Mouse (Mus musculus) spleen, postnatal 14 days (tissue): ENCODE data around the gene Ccsap.

Experiments used
- DNase-seq, 2 experiments: peaks; one replicate each; pipeline ENCODE4 v3.0.0; 2021 to 2022; ENCODE audit warnings: low spot score in 2 of 2

The Ccsap gene

DNA sequence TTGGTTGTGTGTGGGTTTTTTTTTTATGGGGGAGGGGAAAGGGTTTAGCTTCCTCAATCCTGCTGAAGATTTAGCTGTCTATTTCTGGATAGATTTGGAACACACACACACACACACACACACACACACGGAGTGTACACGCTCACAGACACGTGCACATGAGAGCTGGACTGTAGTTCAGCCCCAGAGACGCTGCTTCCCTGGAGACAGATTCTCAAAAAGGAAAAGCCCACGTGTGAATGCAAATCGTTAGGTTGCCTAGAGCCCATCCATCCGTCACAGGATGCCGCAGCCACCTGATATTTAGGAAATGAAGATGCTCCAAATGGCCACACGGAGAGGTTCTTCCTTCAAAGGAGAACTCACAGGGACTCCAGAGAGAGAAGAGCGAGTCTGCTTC is 20.3 kb upstream of the Ccsap start:
- DNase-seq: no peak

GRCm38 (mm10) chr8:123877865-123878264 is 17.9 kb upstream of the Ccsap start:
- no peak for DNase-seq

DNA sequence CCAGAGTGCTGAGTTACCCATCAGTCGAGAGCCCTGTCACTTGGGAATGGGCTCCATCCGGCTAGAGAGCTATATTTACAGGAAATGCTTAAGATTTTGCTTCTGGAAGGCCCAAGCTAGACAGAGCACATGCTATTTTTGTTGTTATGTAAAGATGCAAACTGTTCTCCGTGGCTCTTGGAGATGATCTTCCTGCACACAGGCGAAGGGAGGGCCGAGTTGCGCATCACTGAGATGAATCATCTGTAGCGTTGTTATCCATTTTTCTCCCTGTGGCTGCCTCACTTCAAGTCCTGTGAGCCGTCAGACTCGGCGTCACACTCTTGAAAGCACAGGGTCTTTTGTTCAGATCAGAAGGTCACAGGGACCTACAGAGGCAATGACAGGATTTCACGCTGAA is 14.3 kb upstream of the Ccsap start:
- DNase-seq: no peak

DNA sequence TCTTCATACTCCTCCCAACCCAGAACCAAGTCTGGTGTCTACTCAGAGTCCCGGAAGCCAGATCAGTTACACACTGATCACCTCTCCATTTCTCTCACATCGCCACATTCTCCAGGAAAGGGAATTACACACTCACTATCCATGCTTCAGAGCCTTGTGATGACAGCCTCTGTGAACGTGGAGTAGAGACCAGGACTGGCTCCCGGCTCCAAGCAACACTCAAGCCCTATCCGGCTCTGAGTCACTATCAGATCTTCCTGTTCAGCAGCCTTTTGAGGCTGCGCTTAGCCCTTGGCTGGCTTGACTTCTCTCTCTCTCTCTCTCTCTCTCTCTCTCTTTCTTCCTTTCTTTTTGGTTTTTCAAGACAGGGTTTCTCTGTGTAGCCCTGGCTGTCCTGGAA is 13.4 kb upstream of the Ccsap start:
- DNase-seq: no peak

DNA sequence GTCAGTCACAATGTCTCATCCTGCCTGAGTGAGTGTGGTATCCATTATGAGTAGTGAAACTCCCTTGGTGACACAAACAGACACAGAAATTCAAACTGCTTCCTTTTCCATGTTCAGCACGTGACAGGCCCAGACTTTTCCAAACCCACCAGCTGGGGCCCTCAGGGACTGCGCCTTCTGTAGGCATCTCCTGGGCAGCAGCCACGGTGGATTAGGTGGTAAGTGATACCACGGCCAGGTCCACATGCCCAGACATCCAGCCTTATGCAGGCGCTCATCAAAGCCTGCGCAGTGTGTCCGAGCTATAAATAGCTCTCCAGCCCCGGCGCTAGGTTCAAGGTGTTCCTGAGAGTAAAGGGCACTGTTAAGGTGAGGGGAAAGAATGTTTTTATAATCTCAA is 12.0 kb upstream of the Ccsap start:
- DNase-seq: no peak

DNA sequence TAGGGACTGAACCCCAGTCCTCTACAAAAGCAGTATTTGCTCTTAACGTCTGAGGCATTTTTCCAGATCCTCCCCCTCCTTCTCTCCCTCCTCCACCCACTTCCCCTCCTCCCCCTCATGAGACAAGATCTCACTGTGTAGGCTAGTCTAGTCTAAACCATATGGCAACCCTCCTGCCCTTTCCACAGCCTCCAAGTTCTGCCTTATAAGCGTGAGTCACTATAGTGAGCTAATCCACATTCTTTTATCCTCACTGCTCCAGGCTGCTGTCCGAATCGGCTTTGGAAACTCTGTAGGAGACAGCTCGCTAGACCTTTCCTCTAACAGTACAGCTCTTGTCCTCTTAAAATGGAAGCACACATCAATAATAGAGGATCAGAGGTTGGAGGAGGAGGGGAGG is 7.0 kb upstream of the Ccsap start:
- no peak for DNase-seq

DNA sequence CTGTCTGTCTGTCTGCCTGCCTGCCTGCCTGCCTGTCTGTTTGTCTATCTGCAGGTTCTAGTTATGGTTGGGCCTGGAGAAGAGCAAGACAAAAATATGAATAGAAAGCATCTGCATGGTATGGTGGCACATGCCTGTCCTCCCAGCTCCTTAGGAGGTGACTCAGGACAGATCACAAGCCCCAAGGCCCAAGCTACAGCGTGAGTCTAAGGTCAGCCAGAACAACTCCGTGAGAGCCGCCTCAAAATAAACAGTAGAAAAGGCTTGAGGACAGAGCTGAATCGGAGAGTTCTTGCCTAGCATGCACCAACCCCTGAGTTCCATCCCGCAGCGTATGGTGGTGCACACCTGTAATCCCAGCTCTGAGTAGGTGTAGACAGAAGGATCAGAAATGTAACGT is 5.8 kb upstream of the Ccsap start:
- DNase-seq: no peak

GRCm38 (mm10) chr8:123860386-123860785 is 377 bp upstream of the Ccsap start:
- no peak for DNase-seq

- peak; percentile 91 for DNase-seq
Observed at GRCm38 (mm10) chr8:123858941-123859647, 915 bp downstream of the Ccsap start.

DNA sequence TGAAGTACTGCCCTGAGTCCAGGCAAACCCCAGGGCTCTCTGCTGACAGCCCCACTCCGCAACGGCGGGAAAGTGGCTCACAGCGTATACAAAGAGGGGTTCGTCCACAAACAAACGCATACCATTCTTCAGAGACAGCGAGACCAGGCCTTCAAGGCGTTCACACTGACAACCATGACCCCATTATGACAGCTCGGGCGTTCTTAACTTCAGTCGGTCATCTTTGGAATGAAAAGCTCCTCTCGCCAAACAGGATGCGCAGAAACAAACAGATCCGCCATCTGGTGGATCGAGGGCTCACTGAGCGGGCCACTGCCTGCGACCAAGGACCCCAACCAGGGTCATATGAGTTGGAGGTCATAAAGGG is 1.5 kb downstream of the Ccsap start:
- DNase-seq: peak in 1 of 2 experiments; percentile 17

DNA sequence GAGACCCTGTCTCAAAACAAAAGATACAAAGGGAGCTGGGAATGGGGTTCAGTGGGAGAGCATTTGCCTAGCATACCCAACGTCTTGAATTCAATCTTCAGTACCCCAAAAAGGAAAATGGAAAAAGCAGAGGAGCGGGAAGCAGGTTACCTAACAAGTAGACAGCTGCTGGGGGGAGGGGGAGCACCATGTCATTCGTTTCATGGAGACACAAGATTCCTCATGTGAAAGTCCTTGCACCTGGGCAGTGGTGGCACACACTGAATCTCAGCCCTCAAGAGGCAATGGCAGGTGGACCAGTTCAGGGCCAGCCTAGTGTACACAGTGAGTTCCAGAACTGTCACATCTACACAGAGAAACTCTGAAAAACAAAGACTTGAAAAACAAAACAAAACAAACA is 2.6 kb downstream of the Ccsap start:
- no peak for DNase-seq

GRCm38 (mm10) chr8:123854733-123855475 is 5.1 kb downstream of the Ccsap start:
- no peak for DNase-seq

GRCm38 (mm10) chr8:123854252-123854651 is 5.8 kb downstream of the Ccsap start:
- DNase-seq: no peak

GRCm38 (mm10) chr8:123851590-123851989 is 8.4 kb downstream of the Ccsap start:
- DNase-seq: no peak

DNA sequence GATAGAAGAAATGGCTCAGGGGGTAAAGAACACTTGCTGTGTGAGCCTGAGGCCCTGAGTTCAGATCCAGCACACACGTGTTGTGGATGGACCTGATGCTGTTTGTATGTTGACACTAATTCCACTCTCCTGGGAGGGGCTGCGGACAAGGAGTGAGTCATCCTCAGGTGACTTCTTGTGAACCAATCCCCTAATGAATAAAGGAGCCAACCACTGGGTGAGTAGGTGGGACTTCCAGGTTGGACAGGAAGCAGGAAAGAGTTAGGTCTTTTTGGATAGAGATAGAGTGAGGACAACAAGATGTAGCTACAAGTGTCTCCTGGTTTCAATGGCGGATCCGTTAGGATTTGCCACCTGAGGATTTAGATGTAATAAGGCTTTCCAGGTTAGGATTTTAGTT is 10.7 kb downstream of the Ccsap start:
- DNase-seq: no peak

DNA sequence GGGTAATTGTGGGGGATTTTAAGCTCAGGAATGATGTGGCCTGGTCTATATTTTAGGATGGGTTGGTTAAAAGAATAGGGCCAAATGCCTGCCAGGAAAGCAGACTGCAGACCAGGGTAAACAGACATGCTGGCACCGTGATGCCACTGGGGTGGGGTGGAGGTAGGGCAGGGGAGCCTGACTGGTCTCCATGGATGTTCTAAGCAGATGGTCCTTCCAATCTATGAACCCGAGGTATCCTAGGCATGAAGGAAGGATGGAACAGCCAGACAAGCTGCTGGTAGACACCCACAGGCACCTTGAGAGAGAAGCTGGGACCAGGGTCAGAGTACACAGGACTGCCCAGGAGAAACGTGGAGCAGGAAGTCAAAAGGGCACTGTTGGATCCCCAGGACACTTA is 12.5 kb downstream of the Ccsap start:
- no peak for DNase-seq

DNA sequence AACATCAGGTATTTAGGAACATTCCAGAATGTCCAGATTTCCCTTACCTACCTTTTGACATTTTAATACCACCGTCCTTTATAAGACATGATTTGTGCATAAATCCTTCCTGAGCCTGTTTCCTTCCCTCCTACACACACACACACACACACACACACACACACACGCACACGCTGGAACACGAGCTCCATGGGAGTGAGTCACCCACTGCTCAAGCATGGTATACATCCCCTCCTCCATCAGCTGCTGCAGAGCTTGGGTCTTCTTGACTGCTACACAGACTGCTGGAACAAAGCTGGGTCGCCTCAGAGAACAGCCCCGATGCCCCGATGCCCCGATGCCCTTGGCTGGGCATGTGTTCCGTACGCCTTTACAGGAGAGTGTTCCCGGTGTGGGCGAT is 13.5 kb downstream of the Ccsap start:
- no peak for DNase-seq

DNA sequence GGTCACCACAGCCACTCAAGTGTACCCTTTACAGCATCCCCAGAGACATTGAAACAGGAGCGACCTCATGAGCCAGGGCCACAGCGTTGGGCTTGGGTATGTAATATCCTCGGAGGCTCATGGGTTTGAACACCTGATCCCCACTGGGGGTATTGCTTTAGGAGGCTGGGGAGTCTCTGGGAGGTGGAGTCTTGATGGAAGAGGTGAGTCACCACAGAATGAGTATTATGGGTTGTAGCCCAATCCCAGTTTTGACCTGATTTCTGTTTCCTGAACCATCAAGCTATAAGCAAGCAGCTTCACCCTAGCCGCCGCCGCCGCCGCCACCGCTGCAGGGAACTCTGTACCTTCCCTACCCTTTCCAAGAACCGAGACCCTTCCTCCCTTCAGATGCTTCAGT is 14.0 kb downstream of the Ccsap start:
- no peak for DNase-seq

GRCm38 (mm10) chr8:123845114-123845513 is 14.9 kb downstream of the Ccsap start:
- no peak for DNase-seq

GRCm38 (mm10) chr8:123844341-123844740 is 15.7 kb downstream of the Ccsap start:
- no peak for DNase-seq

GRCm38 (mm10) chr8:123842086-123842485 is 17.9 kb downstream of the Ccsap start:
- no peak for DNase-seq

GRCm38 (mm10) chr8:123840578-123841345 is 19.2 kb downstream of the Ccsap start:
- DNase-seq: no peak

- DNase-seq: no peak
Observed at GRCm38 (mm10) chr8:123838496-123838895, 21.5 kb downstream of the Ccsap start.
